Mouse (Mus musculus): ENCODE measurements around the gene Mllt11. TPM values are rescaled to one million over a fixed set of nuclear protein-coding genes. Genes with fewer than 3 reads are reported as not detected.
A peak's percentile ranks its signal among the peaks of the same experiment; 100 is the strongest.
"Not testable (repeated sequence)": the region's sequence is repeated elsewhere in the genome, so short reads cannot be mapped to it uniquely, and the experiment has no call there.

The Mllt11 gene
- polyA plus RNA-seq, 1 experiment, result 66.1 TPM

- Histone ChIP-seq H3K27me3 (ENCODE audit: control insufficient read depth, insufficient read depth, low read length) (no peaks in the 10 kb centered on the region), H3K36me3 (ENCODE audit: control insufficient read depth, insufficient read depth, low read length) (peaks cover 11% of the 10 kb centered on the region; the same call in 1 of the 2 replicates), H3K4me3 (ENCODE audit: control insufficient read depth, insufficient read depth, low read length) (no peak overlapping the region), H3K27ac (ENCODE audit: control insufficient read depth, insufficient read depth, low read length) (no peak overlapping the region; the same call in 1 of the 2 replicates), H3K4me1 (replicated peaks; ENCODE audit: control insufficient read depth, insufficient read depth, low read length) (no peaks in the 10 kb centered on the region; the same call in 1 of the 2 replicates)
- no peak for DNase-seq
- WGBS, result 84% methylated on average over 6 of the region's 6 CpGs
- TF ChIP-seq POLR2A (IDR thresholded peaks at IDR 0.05; ENCODE audit: control insufficient read depth, extremely low read depth, insufficient read depth, low read length, poor library complexity) (no peak), CTCF (IDR thresholded peaks at IDR 0.05; ENCODE audit: borderline replicate concordance, control insufficient read depth, extremely low read depth, insufficient read depth, low read length, poor library complexity) (no peak)
These were observed 13.4 kb downstream of the Mllt11 start for GRCm38 (mm10) chr3:95218466-95219137.

GRCm38 (mm10) chr3:95217255-95218134 is 14.5 kb downstream of the Mllt11 start, which contains the start of gene Gabpb2:
Gene Gabpb2, minus strand, starts transcription at chr3:95217916.
- under 1% methylated on average over 56 of the region's 56 CpGs for WGBS
- DNase-seq, result peak; percentile 97
- H3K4me3 ChIP-seq (ENCODE audit: control insufficient read depth, insufficient read depth, low read length), result peak within 1 kb of the TSS; percentile 90
- peaks cover 8% of the 10 kb centered on the region; the same call in 1 of the 2 replicates for H3K36me3 ChIP-seq (ENCODE audit: control insufficient read depth, insufficient read depth, low read length)
- no peaks in the 10 kb centered on the region for H3K27me3 ChIP-seq (ENCODE audit: control insufficient read depth, insufficient read depth, low read length)
- H3K4me1 ChIP-seq (replicated peaks; ENCODE audit: control insufficient read depth, insufficient read depth, low read length), result no peaks in the 10 kb centered on the region; the same call in 1 of the 2 replicates
- peak within 1 kb of the TSS; percentile 87 for H3K27ac ChIP-seq (ENCODE audit: control insufficient read depth, insufficient read depth, low read length)
- TF ChIP-seq POLR2A (IDR thresholded peaks at IDR 0.05; ENCODE audit: control insufficient read depth, extremely low read depth, insufficient read depth, low read length, poor library complexity) (peak; percentile 66), CTCF (IDR thresholded peaks at IDR 0.05; ENCODE audit: borderline replicate concordance, control insufficient read depth, extremely low read depth, insufficient read depth, low read length, poor library complexity) (peak; percentile 79; the same call in 1 of the 2 replicates)

DNA sequence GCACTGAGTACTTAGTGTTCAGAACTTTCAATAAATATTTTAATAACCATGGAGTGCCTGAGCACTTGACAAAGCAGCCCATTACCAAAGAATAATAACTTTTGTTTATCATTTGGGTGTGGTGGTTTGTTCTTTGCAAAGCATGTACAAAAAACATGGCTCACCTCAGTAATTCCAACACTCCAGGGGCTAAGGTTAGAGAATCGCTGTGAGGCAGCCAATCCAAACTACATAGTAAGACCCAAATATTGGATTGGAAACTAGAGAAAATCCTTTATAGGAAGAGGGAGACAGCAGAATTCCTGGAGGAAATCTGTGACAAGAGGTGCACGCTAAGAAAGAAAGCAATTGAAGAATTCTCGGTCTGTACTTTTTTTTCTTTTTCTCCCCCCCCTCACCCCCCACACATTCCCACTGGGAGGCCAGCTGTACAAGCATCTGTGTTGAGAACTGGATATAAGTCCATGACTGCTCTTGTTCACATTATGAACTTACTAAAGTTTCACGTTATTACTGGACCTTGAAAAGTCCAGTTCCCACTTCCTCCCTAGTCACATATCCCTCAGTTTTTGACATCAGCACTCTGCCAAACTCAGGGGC is 15.2 kb downstream of the Mllt11 start:
- 25% methylated on average over 4 of the region's 4 CpGs for WGBS
- TF ChIP-seq POLR2A (IDR thresholded peaks at IDR 0.05; ENCODE audit: control insufficient read depth, extremely low read depth, insufficient read depth, low read length, poor library complexity), result no peak
- no peak for TF ChIP-seq CTCF (IDR thresholded peaks at IDR 0.05; ENCODE audit: borderline replicate concordance, control insufficient read depth, extremely low read depth, insufficient read depth, low read length, poor library complexity)

GRCm38 (mm10) chr3:95213609-95213975 is 18.4 kb downstream of the Mllt11 start:
- Histone ChIP-seq H3K4me3 (ENCODE audit: control insufficient read depth, insufficient read depth, low read length) (no peak overlapping the region), H3K27ac (ENCODE audit: control insufficient read depth, insufficient read depth, low read length) (no peak overlapping the region), H3K36me3 (ENCODE audit: control insufficient read depth, insufficient read depth, low read length) (peaks cover 8% of the 10 kb centered on the region; the same call in 1 of the 2 replicates), H3K4me1 (replicated peaks; ENCODE audit: control insufficient read depth, insufficient read depth, low read length) (peaks cover 8% of the 10 kb centered on the region), H3K27me3 (ENCODE audit: control insufficient read depth, insufficient read depth, low read length) (no peaks in the 10 kb centered on the region)
- TF ChIP-seq CTCF (IDR thresholded peaks at IDR 0.05; ENCODE audit: borderline replicate concordance, control insufficient read depth, extremely low read depth, insufficient read depth, low read length, poor library complexity) (no peak), POLR2A (IDR thresholded peaks at IDR 0.05; ENCODE audit: control insufficient read depth, extremely low read depth, insufficient read depth, low read length, poor library complexity) (no peak)
- WGBS, result 100% methylated on average over 1 of the region's 1 CpGs
- no peak for DNase-seq

More for the DNA sequence above, 15.2 kb downstream of the Mllt11 start:
- H3K27me3 ChIP-seq (ENCODE audit: control insufficient read depth, insufficient read depth, low read length), result no peaks in the 10 kb centered on the region
- peak overlapping the region; percentile 90 for H3K4me3 ChIP-seq (ENCODE audit: control insufficient read depth, insufficient read depth, low read length)
- DNase-seq, result no peak
- no peak overlapping the region for H3K27ac ChIP-seq (ENCODE audit: control insufficient read depth, insufficient read depth, low read length)
- H3K4me1 ChIP-seq (replicated peaks; ENCODE audit: control insufficient read depth, insufficient read depth, low read length), result peaks cover 3% of the 10 kb centered on the region; the same call in 1 of the 2 replicates
- peaks cover 8% of the 10 kb centered on the region; the same call in 1 of the 2 replicates for H3K36me3 ChIP-seq (ENCODE audit: control insufficient read depth, insufficient read depth, low read length)

GRCm38 (mm10) chr3:95212889-95213608 is 18.9 kb downstream of the Mllt11 start:
- not testable (repeated sequence) for H3K4me1 ChIP-seq (replicated peaks; ENCODE audit: control insufficient read depth, insufficient read depth, low read length); H3K27ac ChIP-seq (ENCODE audit: control insufficient read depth, insufficient read depth, low read length); DNase-seq

DNA sequence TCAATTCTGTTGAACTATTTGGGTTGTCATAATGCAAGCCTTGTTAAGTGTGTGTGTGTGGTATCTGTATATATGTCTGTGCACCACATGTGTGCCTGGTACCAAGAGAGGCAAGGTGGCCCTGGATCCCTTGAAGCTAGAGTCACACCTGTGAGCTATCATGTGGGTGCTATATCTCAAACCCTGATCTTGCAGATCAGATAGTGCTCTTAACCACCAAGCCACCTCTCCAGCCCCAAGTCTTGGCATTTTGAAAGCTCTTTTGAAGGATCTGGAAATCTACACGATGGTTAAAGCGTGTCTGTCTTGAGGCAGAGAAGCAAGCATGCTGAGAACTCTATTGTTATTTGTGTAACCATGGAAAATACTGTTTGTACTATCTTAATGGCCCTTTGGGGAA is 21.4 kb downstream of the Mllt11 start:
- Histone ChIP-seq H3K27ac (ENCODE audit: control insufficient read depth, insufficient read depth, low read length) (no peak overlapping the region), H3K27me3 (ENCODE audit: control insufficient read depth, insufficient read depth, low read length) (no peaks in the 10 kb centered on the region), H3K36me3 (ENCODE audit: control insufficient read depth, insufficient read depth, low read length) (peaks cover 26% of the 10 kb centered on the region), H3K4me1 (replicated peaks; ENCODE audit: control insufficient read depth, insufficient read depth, low read length) (peaks cover 8% of the 10 kb centered on the region), H3K4me3 (ENCODE audit: control insufficient read depth, insufficient read depth, low read length) (no peak overlapping the region)
- no peak for TF ChIP-seq POLR2A (IDR thresholded peaks at IDR 0.05; ENCODE audit: control insufficient read depth, extremely low read depth, insufficient read depth, low read length, poor library complexity)
- no peak for TF ChIP-seq CTCF (IDR thresholded peaks at IDR 0.05; ENCODE audit: borderline replicate concordance, control insufficient read depth, extremely low read depth, insufficient read depth, low read length, poor library complexity)
- peak; percentile 53 for DNase-seq
- WGBS, result 0% methylated on average over 2 of the region's 2 CpGs

More at GRCm38 (mm10) chr3:95212889-95213608, 18.9 kb downstream of the Mllt11 start:
- WGBS, result 93% methylated on average over 9 of the region's 10 CpGs
- not testable (repeated sequence) for H3K27me3 ChIP-seq (ENCODE audit: control insufficient read depth, insufficient read depth, low read length); H3K4me3 ChIP-seq (ENCODE audit: control insufficient read depth, insufficient read depth, low read length)
- peaks cover 10% of the 10 kb centered on the region; the same call in 1 of the 2 replicates for H3K36me3 ChIP-seq (ENCODE audit: control insufficient read depth, insufficient read depth, low read length)

All from thymus, adult 2 months (tissue).